Mouse (Mus musculus) cortical plate, adult 2 months (tissue): ENCODE measurements at regions not wholly inside any gene's neighbourhood (a gene's known extent, or its start where the extent isn't known, plus 50 kb on each side); places are given as distances from the start of the nearest gene placed in this dataset.

ENCODE experiments used
- CTCF ChIP-seq: fragments of 200-500 bp; IDR thresholded peaks from 2 replicates; pipeline ENCODE4 v1.5.1; 2011; ENCODE audit warnings: mild to moderate bottlenecking, control low read depth, low read length; ENCODE audit not compliant: insufficient read depth; ENCODE audit errors: extremely low read depth
- POLR2A ChIP-seq: fragments of 200-500 bp; IDR thresholded peaks from 2 replicates; pipeline ENCODE4 v1.6.1; 2011; ENCODE audit warnings: mild to moderate bottlenecking, low read length, control low read depth; ENCODE audit not compliant: insufficient read depth; ENCODE audit errors: extremely low read depth

DNA sequence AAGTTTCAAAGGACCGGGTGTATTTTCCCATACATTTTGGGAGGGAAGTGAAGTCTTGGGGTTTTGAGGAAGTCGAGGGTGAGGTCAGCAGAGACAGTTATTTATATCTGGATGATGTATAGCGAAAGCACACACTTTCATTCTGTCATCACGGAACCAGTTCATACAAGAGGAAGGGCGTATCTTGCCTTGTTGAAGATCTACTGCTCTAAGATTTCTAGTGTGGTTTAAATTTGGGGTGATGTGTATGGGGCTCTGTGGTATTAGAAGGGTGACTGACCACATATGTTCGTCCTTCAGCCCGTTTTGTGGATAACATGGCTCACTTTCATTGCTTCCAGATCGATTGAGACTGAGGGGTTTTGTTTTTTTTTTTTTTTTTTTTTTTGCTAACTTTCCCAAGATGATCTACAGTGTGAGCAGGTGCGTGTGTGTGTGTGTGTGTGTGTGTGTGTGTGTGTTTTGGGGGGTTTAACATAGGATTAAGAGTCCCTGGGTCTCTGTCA lies 75.1 kb upstream of the Gm9887 start:
- TF ChIP-seq CTCF (no peak), POLR2A (no peak)
